Mouse (Mus musculus): ENCODE measurements around the gene Gm21764. TPM values are rescaled to one million over a fixed set of nuclear protein-coding genes. Genes with fewer than 3 reads are reported as not detected.

Gm21764 gene
- not detected for polyA plus RNA-seq (2017; shearing (Covaris generic))

DNA sequence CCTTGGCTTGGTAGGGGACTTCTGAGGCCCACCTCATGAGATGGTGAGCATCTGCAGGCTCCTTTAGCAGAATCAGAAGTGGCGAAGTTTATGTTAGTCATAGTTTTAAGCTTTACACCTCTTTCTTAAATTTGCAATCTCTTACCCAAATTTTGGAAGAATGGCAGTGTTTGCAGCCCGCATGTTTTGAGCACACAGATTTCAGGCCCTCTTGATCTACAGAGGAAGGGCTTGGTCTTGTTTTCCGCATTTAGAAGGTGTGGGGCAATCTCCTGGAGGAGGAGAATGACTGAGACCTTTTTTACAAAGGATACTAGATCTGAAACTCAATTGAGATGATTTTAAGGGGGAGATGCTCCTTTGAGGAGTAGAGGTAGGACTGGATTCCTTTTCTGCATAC is at the start of gene Gm21764:
TSS of gene Gm21764 (minus strand) at position 101 of the 400 bp plus-strand sequence.

DNA sequence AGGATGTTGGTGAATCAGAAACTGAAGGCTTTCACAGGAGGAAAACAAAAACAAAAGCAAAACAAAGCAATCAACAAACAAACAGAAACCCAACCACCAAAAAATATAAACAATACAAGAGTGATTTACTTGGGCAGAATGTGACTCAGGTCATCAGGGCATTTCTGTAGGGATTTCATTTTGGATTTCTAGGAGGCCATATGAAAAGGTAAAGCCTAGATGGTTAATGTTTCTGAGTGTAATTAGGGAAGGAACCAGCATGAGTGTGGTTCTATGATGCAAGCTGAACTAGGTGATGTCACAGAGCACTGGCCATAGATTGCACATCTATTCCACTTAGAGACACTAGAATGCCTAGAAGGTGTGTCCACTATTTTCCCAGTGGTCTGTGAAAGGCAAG is 27.2 kb upstream of the Gm21764 start, which contains the start of gene Ssty1:
TSS of gene Ssty1 (plus strand) at position 301 of the 400 bp plus-strand sequence.

Other genes with a start within 250 kb of the Gm21764 start
- gene Gm21904, start 215.5 kb downstream of the Gm21764 start, polyA plus RNA-seq (2017; shearing (Covaris generic)): not detected
- not detected for gene Gm20772, start 187.1 kb downstream of the Gm21764 start, polyA plus RNA-seq (2017; shearing (Covaris generic))
- gene Gm20831, start 187.1 kb downstream of the Gm21764 start, polyA plus RNA-seq (2017; shearing (Covaris generic)): under 1 TPM in 1 of 2 experiments, not detected in 1; 0.34 TPM
- under 1 TPM in 1 of 2 experiments, not detected in 1; 0.11 TPM for gene Srsy, start 124.5 kb downstream of the Gm21764 start, polyA plus RNA-seq (2017; shearing (Covaris generic))
- gene Ssty1, start 27.3 kb upstream of the Gm21764 start, polyA plus RNA-seq (2017; shearing (Covaris generic)): not detected

Data from activated CD4-positive, CD25-positive, alpha-beta regulatory T cell (primary cell).